Mouse (Mus musculus) lung, postnatal 0 days (tissue): ENCODE measurements at regions not wholly inside any gene's neighbourhood (a gene's known extent, or its start where the extent isn't known, plus 50 kb on each side); places are given as distances from the start of the nearest gene placed in this dataset.

ENCODE experiments used
- CTCF ChIP-seq: IDR thresholded peaks from 2 replicates; pipeline ENCODE4 v1.5.1; 2016; ENCODE audit warnings: antibody characterized with exemption, mild to moderate bottlenecking
- EP300 ChIP-seq: IDR thresholded peaks from 2 replicates; pipeline ENCODE4 v1.6.1; 2016; ENCODE audit warnings: antibody characterized with exemption, mild to moderate bottlenecking, control low read depth

GRCm38 (mm10) chr9:111957799-111958198 is 267.7 kb upstream of the Stac start:
- TF ChIP-seq CTCF, result peak; percentile 56
- no peak for TF ChIP-seq EP300
